In genomic region chr8:48317498-48317897, GRCm38 (mm10) we compare ENCODE assay signal across 16 mouse cellular contexts.
"Had no signal": no experiment of that assay in that cellular context is flagged by ENCODE, and none has a peak within 500 bp of the region (broad histone marks: within the 10 kb centered on the region; RNA-seq: fewer than 3 reads in every experiment).

No protein-coding gene starts in this region.

- H3K9ac ChIP-seq: lung, embryonic 14.5 days; midbrain, embryonic 13.5 days; midbrain, embryonic 15.5 days; neural tube, embryonic 12.5 days; stomach, embryonic 15.5 days had no signal

- DNase-seq: lung, adult 18-20 months; lung, embryonic 14.5 days; lung, postnatal 10 days; lung, postnatal 36 days; right cerebral cortex, postnatal 14 days; thymus, adult 2 months; thymus, postnatal 25 days; thymus, postnatal 4 days had no signal

- H3K27me3 ChIP-seq: megakaryocyte, embryonic 14.5 days; midbrain, embryonic 13.5 days; midbrain, embryonic 15.5 days; neural tube, embryonic 12.5 days; stomach, embryonic 15.5 days had no signal

- H3K9me3 ChIP-seq: midbrain, embryonic 13.5 days; midbrain, embryonic 15.5 days; neural tube, embryonic 12.5 days; stomach, embryonic 15.5 days had no signal

- H3K27ac ChIP-seq: macrophage; midbrain, embryonic 13.5 days; midbrain, embryonic 15.5 days; neural tube, embryonic 12.5 days; stomach, embryonic 15.5 days; stomach, postnatal 0 days had no signal

- H3K4me1 ChIP-seq: megakaryocyte, embryonic 14.5 days; neural tube, embryonic 12.5 days; stomach, embryonic 15.5 days had no signal

- H3K4me3 ChIP-seq: megakaryocyte, embryonic 14.5 days; midbrain, embryonic 13.5 days; midbrain, embryonic 15.5 days; neural tube, embryonic 12.5 days; stomach, embryonic 15.5 days had no signal

- H3K36me3 ChIP-seq: midbrain, embryonic 15.5 days; neural tube, embryonic 12.5 days; stomach, embryonic 15.5 days had no signal

- H3K4me2 ChIP-seq: lung, embryonic 14.5 days; midbrain, embryonic 11.5 days; midbrain, embryonic 13.5 days; midbrain, embryonic 15.5 days; neural tube, embryonic 12.5 days; stomach, embryonic 15.5 days had no signal
